Mouse (Mus musculus): ENCODE measurements at regions not wholly inside any gene's neighbourhood (a gene's known extent, or its start where the extent isn't known, plus 50 kb on each side); places are given as distances from the start of the nearest gene placed in this dataset.

- Histone ChIP-seq H3K4me2 (no peak overlapping the region), H3K9ac (ENCODE audit: low read depth, low read length) (no peak overlapping the region), H3K4me1 (ENCODE audit: control insufficient read depth, insufficient read depth, low read length) (no peaks in the 10 kb centered on the region), H3K36me3 (ENCODE audit: control insufficient read depth, insufficient read depth, low read length) (no peaks in the 10 kb centered on the region), H3K4me3 (ENCODE audit: low read depth, low read length) (no peak overlapping the region), H3K27ac (ENCODE audit: low read depth, low read length) (no peak overlapping the region), H3K9me3 (replicated peaks; ENCODE audit: control insufficient read depth, low read length) (no peaks in the 10 kb centered on the region; the same call in 1 of the 2 replicates), H3K27me3 (ENCODE audit: control insufficient read depth, insufficient read depth, low read length) (no peaks in the 10 kb centered on the region)
- WGBS (ENCODE audit: insufficient replicate concordance): 57% methylated on average over 10 of the region's 10 CpGs
- ATAC-seq (replicated peaks; ENCODE audit: insufficient number of reproducible peaks, low FRiP score, low TSS enrichment): no peak
Observed at GRCm38 (mm10) chr1:90300229-90300628, 96.4 kb downstream of the Ackr3 start.

- WGBS (ENCODE audit: insufficient replicate concordance): 57% methylated on average over 7 of the region's 7 CpGs
- Histone ChIP-seq H3K27ac (ENCODE audit: low read depth, low read length) (no peak overlapping the region), H3K4me3 (ENCODE audit: low read depth, low read length) (no peak overlapping the region), H3K27me3 (ENCODE audit: control insufficient read depth, insufficient read depth, low read length) (no peaks in the 10 kb centered on the region), H3K4me2 (no peak overlapping the region), H3K9ac (ENCODE audit: low read depth, low read length) (no peak overlapping the region), H3K9me3 (replicated peaks; ENCODE audit: control insufficient read depth, low read length) (no peaks in the 10 kb centered on the region; the same call in 1 of the 2 replicates), H3K36me3 (ENCODE audit: control insufficient read depth, insufficient read depth, low read length) (no peaks in the 10 kb centered on the region), H3K4me1 (ENCODE audit: control insufficient read depth, insufficient read depth, low read length) (no peaks in the 10 kb centered on the region)
- no peak for ATAC-seq (replicated peaks; ENCODE audit: insufficient number of reproducible peaks, low FRiP score, low TSS enrichment)
Observed at GRCm38 (mm10) chr1:90304331-90304730, 100.6 kb downstream of the Ackr3 start.

GRCm38 (mm10) chr1:90311016-90311415 lies 107.2 kb downstream of the Ackr3 start:
- H3K4me2 ChIP-seq: no peak overlapping the region
- no peak overlapping the region for H3K9ac ChIP-seq (ENCODE audit: low read depth, low read length)
- H3K9me3 ChIP-seq (replicated peaks; ENCODE audit: control insufficient read depth, low read length): no peaks in the 10 kb centered on the region
- H3K36me3 ChIP-seq (ENCODE audit: control insufficient read depth, insufficient read depth, low read length): no peaks in the 10 kb centered on the region
- no peaks in the 10 kb centered on the region for H3K4me1 ChIP-seq (ENCODE audit: control insufficient read depth, insufficient read depth, low read length)
- no peak overlapping the region for H3K27ac ChIP-seq (ENCODE audit: low read depth, low read length)
- no peak for ATAC-seq (replicated peaks; ENCODE audit: insufficient number of reproducible peaks, low FRiP score, low TSS enrichment)
- 71% methylated on average over 3 of the region's 3 CpGs for WGBS (ENCODE audit: insufficient replicate concordance)
- no peaks in the 10 kb centered on the region; the same call in 1 of the 2 replicates for H3K27me3 ChIP-seq (ENCODE audit: control insufficient read depth, insufficient read depth, low read length)
- H3K4me3 ChIP-seq (ENCODE audit: low read depth, low read length): no peak overlapping the region

GRCm38 (mm10) chr1:90311649-90312442 lies 108.1 kb downstream of the Ackr3 start:
- H3K4me3 ChIP-seq (ENCODE audit: low read depth, low read length): no peak overlapping the region
- no peak for ATAC-seq (replicated peaks; ENCODE audit: insufficient number of reproducible peaks, low FRiP score, low TSS enrichment)
- no peaks in the 10 kb centered on the region for H3K36me3 ChIP-seq (ENCODE audit: control insufficient read depth, insufficient read depth, low read length)
- no peak overlapping the region for H3K4me2 ChIP-seq
- H3K9me3 ChIP-seq (replicated peaks; ENCODE audit: control insufficient read depth, low read length): no peaks in the 10 kb centered on the region
- H3K9ac ChIP-seq (ENCODE audit: low read depth, low read length): no peak overlapping the region
- H3K4me1 ChIP-seq (ENCODE audit: control insufficient read depth, insufficient read depth, low read length): no peaks in the 10 kb centered on the region
- H3K27me3 ChIP-seq (ENCODE audit: control insufficient read depth, insufficient read depth, low read length): no peaks in the 10 kb centered on the region; the same call in 1 of the 2 replicates
- 75% methylated on average over 8 of the region's 8 CpGs for WGBS (ENCODE audit: insufficient replicate concordance)
- no peak overlapping the region for H3K27ac ChIP-seq (ENCODE audit: low read depth, low read length)

GRCm38 (mm10) chr1:90313750-90314359 lies 110.1 kb downstream of the Ackr3 start:
- Histone ChIP-seq H3K9me3 (replicated peaks; ENCODE audit: control insufficient read depth, low read length) (no peaks in the 10 kb centered on the region), H3K36me3 (ENCODE audit: control insufficient read depth, insufficient read depth, low read length) (no peaks in the 10 kb centered on the region), H3K27me3 (ENCODE audit: control insufficient read depth, insufficient read depth, low read length) (no peaks in the 10 kb centered on the region; the same call in 1 of the 2 replicates), H3K4me3 (ENCODE audit: low read depth, low read length) (no peak overlapping the region), H3K4me2 (no peak overlapping the region), H3K4me1 (ENCODE audit: control insufficient read depth, insufficient read depth, low read length) (no peaks in the 10 kb centered on the region), H3K9ac (ENCODE audit: low read depth, low read length) (no peak overlapping the region), H3K27ac (ENCODE audit: low read depth, low read length) (no peak overlapping the region)
- no peak for ATAC-seq (replicated peaks; ENCODE audit: insufficient number of reproducible peaks, low FRiP score, low TSS enrichment)
- 84% methylated on average over 12 of the region's 12 CpGs for WGBS (ENCODE audit: insufficient replicate concordance)

- Histone ChIP-seq H3K4me2 (no peak overlapping the region), H3K4me1 (ENCODE audit: control insufficient read depth, insufficient read depth, low read length) (no peaks in the 10 kb centered on the region), H3K36me3 (ENCODE audit: control insufficient read depth, insufficient read depth, low read length) (no peaks in the 10 kb centered on the region), H3K27ac (ENCODE audit: low read depth, low read length) (no peak overlapping the region), H3K27me3 (ENCODE audit: control insufficient read depth, insufficient read depth, low read length) (no peaks in the 10 kb centered on the region; the same call in 1 of the 2 replicates), H3K9ac (ENCODE audit: low read depth, low read length) (no peak overlapping the region), H3K4me3 (ENCODE audit: low read depth, low read length) (no peak overlapping the region), H3K9me3 (replicated peaks; ENCODE audit: control insufficient read depth, low read length) (no peaks in the 10 kb centered on the region)
- ATAC-seq (replicated peaks; ENCODE audit: insufficient number of reproducible peaks, low FRiP score, low TSS enrichment): no peak
- WGBS (ENCODE audit: insufficient replicate concordance): 84% methylated on average over 6 of the region's 6 CpGs
Observed at GRCm38 (mm10) chr1:90317902-90318301, 114.1 kb downstream of the Ackr3 start.

- H3K4me2 ChIP-seq: no peak overlapping the region
- WGBS (ENCODE audit: insufficient replicate concordance): 81% methylated on average over 9 of the region's 9 CpGs
- no peak for ATAC-seq (replicated peaks; ENCODE audit: insufficient number of reproducible peaks, low FRiP score, low TSS enrichment)
- no peaks in the 10 kb centered on the region for H3K4me1 ChIP-seq (ENCODE audit: control insufficient read depth, insufficient read depth, low read length)
- no peaks in the 10 kb centered on the region; the same call in 1 of the 2 replicates for H3K27me3 ChIP-seq (ENCODE audit: control insufficient read depth, insufficient read depth, low read length)
- H3K9ac ChIP-seq (ENCODE audit: low read depth, low read length): no peak overlapping the region
- H3K9me3 ChIP-seq (replicated peaks; ENCODE audit: control insufficient read depth, low read length): no peaks in the 10 kb centered on the region
- no peak overlapping the region for H3K27ac ChIP-seq (ENCODE audit: low read depth, low read length)
- no peak overlapping the region for H3K4me3 ChIP-seq (ENCODE audit: low read depth, low read length)
- H3K36me3 ChIP-seq (ENCODE audit: control insufficient read depth, insufficient read depth, low read length): no peaks in the 10 kb centered on the region
Observed at GRCm38 (mm10) chr1:90318502-90318901, 114.7 kb downstream of the Ackr3 start.

- ATAC-seq (replicated peaks; ENCODE audit: insufficient number of reproducible peaks, low FRiP score, low TSS enrichment): no peak
- Histone ChIP-seq H3K4me1 (ENCODE audit: control insufficient read depth, insufficient read depth, low read length) (no peaks in the 10 kb centered on the region), H3K4me2 (no peak overlapping the region), H3K36me3 (ENCODE audit: control insufficient read depth, insufficient read depth, low read length) (no peaks in the 10 kb centered on the region), H3K27ac (ENCODE audit: low read depth, low read length) (no peak overlapping the region), H3K4me3 (ENCODE audit: low read depth, low read length) (no peak overlapping the region), H3K27me3 (ENCODE audit: control insufficient read depth, insufficient read depth, low read length) (no peaks in the 10 kb centered on the region), H3K9me3 (replicated peaks; ENCODE audit: control insufficient read depth, low read length) (no peaks in the 10 kb centered on the region), H3K9ac (ENCODE audit: low read depth, low read length) (no peak overlapping the region)
- 72% methylated on average over 9 of the region's 9 CpGs for WGBS (ENCODE audit: insufficient replicate concordance)
Observed at GRCm38 (mm10) chr1:90320518-90320917, 116.7 kb downstream of the Ackr3 start.
